Mouse (Mus musculus) spleen, adult 2 months (tissue): Measurements from ENCODE around the gene Ppp2r5e.

ENCODE experiments used
- CTCF ChIP-seq: fragments of 200-500 bp; IDR thresholded peaks from 2 replicates; pipeline ENCODE4 v1.5.1; 2011; ENCODE audit warnings: mild to moderate bottlenecking, inconsistent platforms; ENCODE audit not compliant: insufficient read depth, insufficient read length, insufficient replicate concordance; ENCODE audit errors: extremely low read depth
- POLR2A ChIP-seq: fragments of 200-500 bp; IDR thresholded peaks from 2 replicates; pipeline ENCODE4 v1.6.1; 2011; ENCODE audit warnings: low read depth, low read length, inconsistent platforms

DNA sequence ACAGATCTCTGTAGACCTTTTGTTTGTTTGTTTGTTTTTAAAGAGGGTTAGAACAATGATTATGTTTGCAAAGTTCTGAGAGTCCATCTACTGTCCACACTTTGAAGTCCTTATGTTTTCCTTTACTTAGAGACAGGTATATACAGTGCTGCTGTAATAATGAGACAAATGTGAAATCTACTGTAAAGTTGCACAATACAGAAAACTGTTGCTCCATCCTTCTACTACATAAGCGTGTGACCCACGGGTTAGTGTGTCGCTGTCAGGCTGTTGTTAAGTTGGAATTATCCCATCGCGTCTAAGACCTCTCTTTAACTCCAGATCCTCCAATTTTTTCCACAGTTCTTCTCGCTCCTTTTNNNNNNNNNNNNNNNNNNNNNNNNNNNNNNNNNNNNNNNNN, 142.6 kb downstream of the Ppp2r5e start:
- TF ChIP-seq CTCF (no peak), POLR2A (no peak)
